Mouse (Mus musculus): ENCODE measurements around the gene Atpaf2. TPM values are rescaled to one million over a fixed set of nuclear protein-coding genes. Genes with fewer than 3 reads are reported as not detected.

The Atpaf2 gene
- polyA plus RNA-seq, 1 experiment from 2014 or later = 54.9 TPM

DNA sequence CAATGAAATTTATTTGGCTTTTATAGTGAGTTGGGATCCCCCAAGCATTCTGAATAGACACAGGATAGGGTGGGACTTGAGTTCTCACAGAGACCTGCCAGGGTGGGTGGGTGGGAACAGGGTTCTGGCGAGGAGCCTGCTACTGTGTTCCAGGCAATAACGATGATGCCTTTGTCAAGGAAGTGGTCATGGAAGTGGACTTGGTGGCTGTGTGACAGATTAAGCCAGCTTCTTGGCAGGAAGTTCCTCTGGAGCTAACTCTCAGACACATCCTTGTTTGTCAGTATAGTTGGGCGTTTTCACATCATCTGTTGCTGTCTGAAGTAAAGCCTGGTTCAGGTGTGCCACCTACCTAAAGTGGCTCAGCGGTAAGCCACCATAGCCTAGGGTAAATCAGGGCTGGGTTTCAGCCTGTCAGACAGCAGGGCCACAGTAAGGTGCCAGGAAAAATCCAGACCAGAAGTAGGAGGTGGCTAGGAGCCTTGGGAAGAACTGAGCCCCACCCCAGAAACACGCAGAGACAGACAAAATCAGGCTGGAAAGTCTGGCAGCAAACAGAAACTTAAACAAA lies 57.5 kb downstream of the Atpaf2 start:
- H3K4me3 ChIP-seq = no peak overlapping the region
- H3K27ac ChIP-seq = no peak overlapping the region
- H3K4me1 ChIP-seq = peaks cover 8% of the 10 kb centered on the region
- H3K27me3 ChIP-seq = no peaks in the 10 kb centered on the region
- no peak overlapping the region for H3K9ac ChIP-seq
- WGBS = 78% methylated on average over 5 of the region's 5 CpGs
- no peak for ATAC-seq (ENCODE audit: insufficient number of reproducible peaks, insufficient read depth, low FRiP score, low TSS enrichment, low read depth)
- no peaks in the 10 kb centered on the region for H3K9me3 ChIP-seq
- H3K36me3 ChIP-seq = no peaks in the 10 kb centered on the region
- no peak overlapping the region for H3K4me2 ChIP-seq

GRCm38 (mm10) chr11:60359936-60360335 lies 58.3 kb downstream of the Atpaf2 start:
- no peaks in the 10 kb centered on the region for H3K27me3 ChIP-seq
- H3K9ac ChIP-seq = no peak overlapping the region
- no peak overlapping the region for H3K4me3 ChIP-seq
- H3K4me1 ChIP-seq = no peaks in the 10 kb centered on the region
- H3K27ac ChIP-seq = no peak overlapping the region
- H3K9me3 ChIP-seq = no peaks in the 10 kb centered on the region
- H3K4me2 ChIP-seq = no peak overlapping the region
- H3K36me3 ChIP-seq = no peaks in the 10 kb centered on the region
- WGBS = 79% methylated on average over 1 of the region's 1 CpGs
- no peak for ATAC-seq (ENCODE audit: insufficient number of reproducible peaks, insufficient read depth, low FRiP score, low TSS enrichment, low read depth)

DNA sequence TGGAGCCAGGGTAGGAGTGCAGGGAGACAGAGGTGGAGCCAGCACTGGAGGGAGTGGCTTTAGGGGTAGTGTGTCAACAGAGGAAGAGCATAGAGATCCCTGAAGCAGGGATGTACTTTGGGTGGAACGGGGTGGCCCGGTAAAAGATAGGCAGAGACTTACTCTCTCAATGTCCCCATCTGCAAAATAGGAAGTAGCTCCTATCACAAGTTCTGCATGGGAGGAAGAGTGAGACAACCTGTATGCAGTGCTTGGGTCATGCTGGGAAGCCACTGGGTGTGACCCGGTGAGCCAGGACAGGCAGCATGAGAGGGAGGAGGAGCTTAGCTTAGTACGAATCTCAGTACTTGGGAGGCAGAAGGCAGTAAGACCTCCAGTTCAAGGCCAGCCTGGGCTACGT lies 59.1 kb downstream of the Atpaf2 start:
- Histone ChIP-seq H3K4me3 (no peak overlapping the region), H3K9ac (no peak overlapping the region), H3K36me3 (no peaks in the 10 kb centered on the region), H3K4me2 (no peak overlapping the region), H3K27ac (no peak overlapping the region), H3K4me1 (no peaks in the 10 kb centered on the region), H3K9me3 (no peaks in the 10 kb centered on the region), H3K27me3 (no peaks in the 10 kb centered on the region)
- no peak for ATAC-seq (ENCODE audit: insufficient number of reproducible peaks, insufficient read depth, low FRiP score, low TSS enrichment, low read depth)
- WGBS = 66% methylated on average over 5 of the region's 5 CpGs

DNA sequence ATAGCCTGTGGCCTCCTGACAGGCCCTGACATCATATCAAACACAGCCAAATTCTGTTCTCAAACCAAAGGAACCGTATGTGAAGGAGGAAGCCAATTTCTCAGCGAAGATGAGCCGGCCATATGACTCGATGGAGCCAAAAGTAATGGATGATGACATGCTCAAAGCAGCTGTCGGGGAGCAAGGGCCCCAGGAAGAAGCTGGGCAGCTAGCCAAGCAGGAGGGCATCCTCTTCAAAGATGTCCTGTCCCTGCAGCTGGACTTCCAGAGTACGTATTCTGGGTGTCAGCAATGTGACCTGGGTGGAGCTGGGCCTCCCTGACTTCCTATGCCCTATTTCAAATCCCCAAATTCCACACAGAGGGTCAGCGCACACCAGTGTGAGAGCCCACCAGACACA lies 59.7 kb downstream of the Atpaf2 start:
- 79% methylated on average over 7 of the region's 7 CpGs for WGBS
- Histone ChIP-seq H3K36me3 (no peaks in the 10 kb centered on the region), H3K9ac (no peak overlapping the region), H3K27me3 (no peaks in the 10 kb centered on the region), H3K4me1 (peaks cover 2% of the 10 kb centered on the region; the same call in 1 of the 2 replicates), H3K27ac (no peak overlapping the region), H3K4me2 (no peak overlapping the region), H3K9me3 (no peaks in the 10 kb centered on the region), H3K4me3 (no peak overlapping the region)
- ATAC-seq (ENCODE audit: insufficient number of reproducible peaks, insufficient read depth, low FRiP score, low TSS enrichment, low read depth) = no peak

GRCm38 (mm10) chr11:60357116-60357515 lies 61.1 kb downstream of the Atpaf2 start:
- H3K4me3 ChIP-seq = no peak overlapping the region
- ATAC-seq (ENCODE audit: insufficient number of reproducible peaks, insufficient read depth, low FRiP score, low TSS enrichment, low read depth) = no peak
- 44% methylated on average over 1 of the region's 1 CpGs for WGBS
- H3K4me1 ChIP-seq = peaks cover 4% of the 10 kb centered on the region
- H3K4me2 ChIP-seq = no peak overlapping the region
- H3K36me3 ChIP-seq = no peaks in the 10 kb centered on the region
- no peak overlapping the region for H3K27ac ChIP-seq
- H3K9ac ChIP-seq = no peak overlapping the region
- no peaks in the 10 kb centered on the region for H3K27me3 ChIP-seq
- H3K9me3 ChIP-seq = no peaks in the 10 kb centered on the region

- no peak overlapping the region for H3K4me2 ChIP-seq
- H3K9me3 ChIP-seq = no peaks in the 10 kb centered on the region
- H3K9ac ChIP-seq = no peak overlapping the region
- no peaks in the 10 kb centered on the region for H3K27me3 ChIP-seq
- no peaks in the 10 kb centered on the region for H3K36me3 ChIP-seq
- peaks cover 15% of the 10 kb centered on the region for H3K4me1 ChIP-seq
- WGBS = 83% methylated on average over 2 of the region's 2 CpGs
- no peak overlapping the region for H3K4me3 ChIP-seq
- H3K27ac ChIP-seq = no peak overlapping the region
- ATAC-seq (ENCODE audit: insufficient number of reproducible peaks, insufficient read depth, low FRiP score, low TSS enrichment, low read depth) = no peak
Observed at GRCm38 (mm10) chr11:60355952-60356351, 62.3 kb downstream of the Atpaf2 start.

DNA sequence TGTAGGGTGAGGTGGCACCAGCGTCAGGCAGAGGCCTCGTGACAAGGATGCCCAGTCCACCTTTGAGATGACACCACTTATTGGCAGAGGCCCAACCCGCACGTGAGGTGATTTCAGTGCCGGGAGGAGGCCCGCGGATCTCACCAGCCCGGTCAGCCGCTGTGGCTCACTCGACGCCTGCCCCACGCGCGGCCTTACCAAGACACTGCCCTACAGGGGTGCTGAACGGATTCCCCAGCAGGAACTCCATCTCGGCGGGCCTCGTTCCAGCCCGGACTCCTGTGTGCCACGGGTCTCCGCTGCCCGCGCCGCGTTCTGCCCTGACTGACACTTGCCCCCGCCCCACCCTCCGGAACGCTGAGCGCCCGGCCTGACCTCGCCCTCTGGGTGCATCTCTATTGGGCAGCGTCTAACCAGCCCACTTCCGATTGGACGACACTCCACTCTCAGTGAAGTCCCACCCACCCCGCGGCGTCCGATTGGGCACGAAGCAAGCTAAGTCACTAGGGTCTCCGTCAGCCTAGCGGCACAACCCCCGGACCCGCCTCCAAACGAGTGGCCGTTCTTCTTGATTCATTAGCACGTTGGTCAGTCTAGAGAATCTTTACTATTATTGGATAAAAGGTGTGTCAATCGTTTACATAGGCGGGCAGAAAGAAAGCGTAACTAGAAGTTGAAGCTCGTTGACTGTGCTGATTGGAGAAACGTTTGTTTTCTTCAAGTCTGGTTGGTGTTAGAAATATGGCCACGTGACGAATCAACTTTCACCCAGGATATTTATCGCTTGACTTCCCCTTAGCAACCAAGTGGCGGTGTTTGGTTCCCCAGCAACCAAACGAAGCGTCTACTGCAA lies 65.5 kb downstream of the Atpaf2 start, which contains the start of the genes Tom1l2 and Drc3:
Gene Tom1l2 (minus strand): TSS at position 347 of the 853 bp plus-strand sequence.
Gene Drc3 (plus strand): TSS at position 771 of the 853 bp plus-strand sequence.
- under 1% methylated on average over 57 of the region's 57 CpGs for WGBS
- Histone ChIP-seq H3K9ac (peak within 1 kb of the TSS; percentile 83), H3K36me3 (no peaks in the 10 kb centered on the region), H3K27ac (peak within 1 kb of the TSS; percentile 58), H3K4me2 (peak within 1 kb of the TSS; percentile 86), H3K4me1 (peaks cover 15% of the 10 kb centered on the region), H3K27me3 (no peaks in the 10 kb centered on the region), H3K9me3 (no peaks in the 10 kb centered on the region), H3K4me3 (peak within 1 kb of the TSS; percentile 79)
- ATAC-seq (ENCODE audit: insufficient number of reproducible peaks, insufficient read depth, low FRiP score, low TSS enrichment, low read depth) = peak; percentile 100

- Histone ChIP-seq H3K4me2 (peak overlapping the region; percentile 86), H3K4me3 (peak overlapping the region; percentile 79), H3K27ac (peak overlapping the region; percentile 58; the same call in 1 of the 2 replicates), H3K9me3 (no peaks in the 10 kb centered on the region), H3K9ac (peak overlapping the region; percentile 83), H3K4me1 (peaks cover 15% of the 10 kb centered on the region), H3K27me3 (no peaks in the 10 kb centered on the region), H3K36me3 (no peaks in the 10 kb centered on the region)
- WGBS = 24% methylated on average over 11 of the region's 11 CpGs
- ATAC-seq (ENCODE audit: insufficient number of reproducible peaks, insufficient read depth, low FRiP score, low TSS enrichment, low read depth) = no peak
Observed at GRCm38 (mm10) chr11:60351925-60352371, 66.3 kb downstream of the Atpaf2 start.

DNA sequence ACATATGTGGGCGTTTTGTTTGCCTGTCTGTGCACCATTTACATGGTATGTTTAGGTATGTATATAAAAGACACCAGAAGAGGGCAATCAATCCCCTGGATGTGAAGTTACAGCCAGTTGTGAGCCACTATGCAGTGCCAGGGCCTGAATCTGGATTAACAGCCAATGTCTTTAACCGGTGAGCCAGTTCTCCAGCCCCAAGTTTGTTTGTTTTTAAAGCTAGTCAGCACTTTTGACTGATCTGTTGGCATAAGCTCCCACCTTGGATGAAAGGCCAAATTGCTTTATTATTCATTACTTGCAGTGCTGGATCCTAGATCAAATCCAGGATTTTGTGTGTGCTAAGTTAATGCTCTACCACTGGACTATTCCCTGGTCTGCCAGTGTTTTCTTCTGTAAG lies 66.9 kb downstream of the Atpaf2 start:
- H3K27me3 ChIP-seq = no peaks in the 10 kb centered on the region
- no peak for ATAC-seq (ENCODE audit: insufficient number of reproducible peaks, insufficient read depth, low FRiP score, low TSS enrichment, low read depth)
- no peaks in the 10 kb centered on the region for H3K9me3 ChIP-seq
- 0 out of 2 replicates have a peak overlapping the region, but pooled peaks have one; percentile 58 for H3K27ac ChIP-seq
- WGBS = 59% methylated on average over 2 of the region's 2 CpGs
- no peaks in the 10 kb centered on the region for H3K36me3 ChIP-seq
- H3K4me3 ChIP-seq = peak overlapping the region; percentile 79
- H3K9ac ChIP-seq = peak overlapping the region; percentile 83; the same call in 1 of the 2 replicates
- peaks cover 15% of the 10 kb centered on the region for H3K4me1 ChIP-seq
- H3K4me2 ChIP-seq = peak overlapping the region; percentile 86

Other genes with a start within 250 kb of the Atpaf2 start
- 59.1 and 61.9 TPM in 2 replicates for gene Srebf1, start 195.9 kb downstream of the Atpaf2 start, polyA plus RNA-seq (2015; fragmentation: Nextera tagmentation; extraction: Ambion mirVana)
- 27.8 and 29.5 TPM in 2 replicates for gene Tom1l2, start 65.6 kb downstream of the Atpaf2 start, polyA plus RNA-seq (2015; fragmentation: Nextera tagmentation; extraction: Ambion mirVana)
- 2.4 and 2.7 TPM in 2 replicates for gene Drc3, start 65.1 kb downstream of the Atpaf2 start, polyA plus RNA-seq (2015; fragmentation: Nextera tagmentation; extraction: Ambion mirVana)
- gene Gid4, start 1.3 kb downstream of the Atpaf2 start, polyA plus RNA-seq (2015; fragmentation: Nextera tagmentation; extraction: Ambion mirVana) = 25.3 and 25.8 TPM in 2 replicates
- gene Drg2, start 36.1 kb upstream of the Atpaf2 start, polyA plus RNA-seq (2015; fragmentation: Nextera tagmentation; extraction: Ambion mirVana) = 113 and 124 TPM in 2 replicates
- gene Myo15, start 50.9 kb upstream of the Atpaf2 start, polyA plus RNA-seq (2015; fragmentation: Nextera tagmentation; extraction: Ambion mirVana) = 0.67 and 0.77 TPM in 2 replicates
- 35.2 and 36.6 TPM in 2 replicates for gene Alkbh5, start 117.9 kb upstream of the Atpaf2 start, polyA plus RNA-seq (2015; fragmentation: Nextera tagmentation; extraction: Ambion mirVana)